Mouse (Mus musculus) left cerebral cortex, postnatal 25 days (tissue): ENCODE results near the gene Thsd7a. TPM values are rescaled to one million over a fixed set of nuclear protein-coding genes. Genes with fewer than 3 reads are reported as not detected.
A peak's percentile ranks its signal among the peaks of the same experiment; 100 is the strongest.

Source experiments
- DNase-seq, 2 experiments: peaks; one replicate each; pipeline ENCODE4 v3.0.0; 2022; ENCODE audit warnings: low spot score in 2 of 2, mixed read lengths in 1 of 2
- intact Hi-C: fragments of 180-260 bp; cut with DNase I; formaldehyde crosslinking; loops from one replicate; pipeline ENCODE4 v1.15.1; 2025
- total RNA-seq, 2 experiments: library from RNA; stranded (reverse); gene quantifications; 2 replicates each; pipeline ENCODE4 v1.2.3; 2021

The Thsd7a gene
- total RNA-seq, 2 experiments from 2014 or later = 38.6 to 42.0 TPM

- intact Hi-C loops = no loop called here
- DNase-seq = no peak
These were observed 309.6 kb downstream of the Thsd7a start for GRCm38 (mm10) chr6:12439561-12439960.

GRCm38 (mm10) chr6:12419070-12419469 lies 330.1 kb downstream of the Thsd7a start:
- intact Hi-C loops = no loop called here
- DNase-seq = no peak

- intact Hi-C loops = no loop called here
- no peak for DNase-seq
These were observed 332.2 kb downstream of the Thsd7a start for GRCm38 (mm10) chr6:12416976-12417375.

GRCm38 (mm10) chr6:12404441-12404840 lies 344.8 kb downstream of the Thsd7a start:
- intact Hi-C loops = no loop called here
- no peak for DNase-seq

GRCm38 (mm10) chr6:12402996-12403395 lies 346.2 kb downstream of the Thsd7a start:
- intact Hi-C loops = no loop called here
- DNase-seq = no peak

GRCm38 (mm10) chr6:12397776-12398522 lies 351.3 kb downstream of the Thsd7a start:
- DNase-seq = no peak
- intact Hi-C loops = no loop called here

GRCm38 (mm10) chr6:12393574-12394380 lies 355.4 kb downstream of the Thsd7a start:
- DNase-seq = no peak
- intact Hi-C loops = no loop called here

GRCm38 (mm10) chr6:12386731-12387130 lies 362.5 kb downstream of the Thsd7a start:
- intact Hi-C loops = no loop called here
- DNase-seq = no peak

GRCm38 (mm10) chr6:12385591-12385990 lies 363.6 kb downstream of the Thsd7a start:
- DNase-seq = peak in 1 of 2 experiments; percentile 19
- intact Hi-C loops = no loop called here

- intact Hi-C loops = no loop called here
- peak; percentile 35 to 64 for DNase-seq
These were observed 368.0 kb downstream of the Thsd7a start for GRCm38 (mm10) chr6:12381136-12381778.

GRCm38 (mm10) chr6:12380717-12381116 lies 368.5 kb downstream of the Thsd7a start:
- DNase-seq = no peak
- intact Hi-C loops = no loop called here

- no peak for DNase-seq
- intact Hi-C loops = loop anchor here (10.0 kb wide), 1 partner anchor 666 kb away; no protein-coding TSS in a partner anchor
These were observed 390.5 kb downstream of the Thsd7a start for GRCm38 (mm10) chr6:12358737-12359136.

- peak in 1 of 2 experiments; percentile 71 for DNase-seq
- intact Hi-C loops = loop anchor here (2.0 to 10.0 kb wide), 3 partner anchors 395 to 714 kb away; partner anchors contain the start of genes Thsd7a and Tmem106b
These were observed 395.6 kb downstream of the Thsd7a start for GRCm38 (mm10) chr6:12353573-12353972.

GRCm38 (mm10) chr6:12352165-12352719 lies 397.0 kb downstream of the Thsd7a start:
- intact Hi-C loops = loop anchor here (2.0 to 10.0 kb wide), 3 partner anchors 397 to 715 kb away; partner anchors contain the start of genes Thsd7a and Tmem106b
- peak in 1 of 2 experiments; percentile 11 for DNase-seq

GRCm38 (mm10) chr6:12350753-12351152 lies 398.5 kb downstream of the Thsd7a start:
- intact Hi-C loops = loop anchor here (2.0 to 10.0 kb wide), 3 partner anchors 674 to 800 kb away; partner anchors contain the start of gene Tmem106b

GRCm38 (mm10) chr6:12349105-12349759 lies 400.0 kb downstream of the Thsd7a start:
- intact Hi-C loops = no loop called here

More at GRCm38 (mm10) chr6:12350753-12351152, 398.5 kb downstream of the Thsd7a start:
- peak; percentile 18 to 75 for DNase-seq

GRCm38 (mm10) chr6:12348667-12349066 lies 400.5 kb downstream of the Thsd7a start:
- intact Hi-C loops = no loop called here
- DNase-seq = no peak

More at GRCm38 (mm10) chr6:12349105-12349759, 400.0 kb downstream of the Thsd7a start:
- no peak for DNase-seq

GRCm38 (mm10) chr6:12336590-12337584 lies 412.3 kb downstream of the Thsd7a start:
- intact Hi-C loops = no loop called here
- no peak for DNase-seq
